Mouse (Mus musculus): ENCODE results near the gene Rgr.
A peak's percentile ranks its signal among the peaks of the same experiment; 100 is the strongest.

Gene Rgr

DNA sequence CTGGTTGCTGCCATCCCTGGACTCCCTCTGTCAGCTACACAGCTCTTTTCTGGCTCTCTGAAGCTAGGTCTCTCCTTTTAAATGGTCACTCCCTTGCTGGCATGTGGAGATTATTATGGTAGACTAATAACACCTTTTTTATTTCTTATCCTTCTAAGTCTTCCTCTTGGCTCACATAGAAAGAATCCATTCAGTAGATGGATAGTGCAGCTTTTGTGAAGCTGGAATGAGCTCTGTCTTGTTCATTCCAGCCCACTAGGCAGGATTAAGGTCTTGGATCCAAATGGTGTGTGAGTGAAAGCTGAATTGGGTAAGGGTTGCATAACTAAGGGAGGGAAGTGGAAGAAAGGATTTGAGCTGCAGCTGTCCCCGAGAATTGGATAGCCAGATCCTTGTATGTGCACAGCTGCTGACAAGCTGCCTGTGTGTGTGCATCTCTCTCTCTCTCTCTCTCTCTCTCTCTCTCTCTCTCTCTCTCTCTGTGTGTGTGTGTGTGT, at the start of gene Rgr:
Gene Rgr (minus strand): TSS at position 51 of the 497 bp plus-strand sequence.
- DNase-seq (ENCODE audit: low read depth in 2 of 2, low spot score in 2 of 2) = no peak

DNA sequence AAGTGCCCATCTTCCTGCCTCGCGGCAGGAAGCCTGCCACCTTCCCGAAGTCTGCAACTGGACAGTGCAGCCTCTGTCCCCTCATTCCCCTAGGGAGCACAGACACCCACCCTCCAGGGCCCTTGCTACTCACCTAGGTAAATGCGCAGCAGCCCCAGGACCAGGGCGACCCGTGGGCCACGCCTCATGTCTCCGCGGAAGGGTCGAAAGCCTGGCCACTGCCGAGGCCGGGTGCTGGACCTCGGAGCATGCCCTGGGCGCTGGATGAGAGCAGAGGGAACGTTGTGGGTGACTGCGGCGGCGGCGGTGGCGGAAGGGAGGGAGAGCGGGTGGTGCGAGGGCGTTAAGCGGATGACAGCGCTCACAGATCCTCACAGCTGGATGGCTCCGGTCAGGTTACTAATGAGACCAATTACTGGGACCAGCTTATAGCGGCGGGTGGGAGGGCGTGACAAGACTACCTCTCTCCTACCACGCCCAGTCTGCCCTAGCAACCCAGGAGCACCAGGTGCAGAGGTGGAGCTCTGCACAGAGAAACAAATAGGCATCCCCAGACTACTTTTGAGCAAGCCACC, 49.3 kb upstream of the Rgr start, which contains the start of gene Cdhr1:
Gene Cdhr1 (minus strand): TSS at position 392 of the 575 bp plus-strand sequence.
- DNase-seq (ENCODE audit: low read depth in 2 of 2, low spot score in 2 of 2) = no peak

DNA sequence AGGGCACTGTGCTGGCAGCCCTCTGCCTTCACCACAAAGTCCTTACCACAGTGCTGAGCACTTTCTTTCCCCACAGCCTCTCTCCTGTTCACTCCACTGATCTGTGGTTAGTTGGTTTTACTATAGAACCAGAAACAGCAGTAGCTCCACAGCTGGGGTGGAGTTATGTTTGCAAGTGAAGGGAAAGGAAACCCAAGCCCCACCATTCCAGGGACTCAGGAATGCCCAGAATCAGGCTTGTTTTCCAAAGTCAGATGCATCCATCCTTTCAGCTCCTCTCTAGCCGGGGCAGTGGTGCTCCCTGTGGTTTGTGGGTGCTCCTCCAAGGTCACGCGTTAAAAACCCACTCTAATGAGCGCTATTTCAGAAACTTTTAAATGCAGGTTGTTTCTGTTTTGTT, 46.8 kb upstream of the Rgr start:
- no peak for DNase-seq (ENCODE audit: low read depth in 2 of 2, low spot score in 2 of 2)

DNA sequence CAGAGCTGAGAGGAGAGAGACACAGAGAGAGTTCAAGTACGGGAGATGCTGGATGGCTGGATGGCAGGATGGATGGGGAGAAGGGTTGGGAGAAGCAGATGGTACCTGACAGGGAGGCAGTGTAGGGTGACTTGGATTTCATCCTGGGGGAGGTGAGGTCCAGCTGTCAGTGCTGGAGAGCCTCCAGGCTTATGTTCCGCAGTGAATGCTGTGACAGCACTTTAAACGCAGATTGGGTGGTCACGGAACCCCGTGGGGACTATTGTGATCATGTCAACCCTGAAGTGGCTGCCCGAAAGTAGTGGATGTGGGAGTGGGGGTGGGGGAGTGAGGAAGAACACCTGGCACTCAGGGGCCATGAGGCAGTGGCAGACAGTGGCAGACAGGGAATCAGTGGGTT, 45.7 kb upstream of the Rgr start:
- DNase-seq (ENCODE audit: low read depth in 2 of 2, low spot score in 2 of 2) = no peak

DNA sequence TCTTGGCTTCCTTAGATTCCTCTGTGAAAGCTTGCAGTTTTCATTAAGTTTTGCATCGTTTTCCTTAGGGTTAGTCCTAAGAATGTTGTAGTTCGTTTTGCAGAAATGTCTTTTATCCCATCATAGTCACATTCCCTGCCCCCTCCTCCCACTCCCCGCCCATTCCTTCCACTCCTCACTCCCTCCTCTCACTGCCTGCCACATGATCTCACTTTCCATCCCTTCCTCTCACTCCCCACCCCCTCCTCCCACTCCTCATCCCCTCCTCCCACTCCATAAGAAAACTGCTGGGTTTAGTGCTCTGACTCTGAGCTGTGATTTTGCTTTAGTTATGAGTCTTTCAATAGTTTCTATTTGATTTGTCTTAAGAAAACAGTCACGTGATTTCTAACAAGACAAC, 35.0 kb upstream of the Rgr start:
- no peak for DNase-seq (ENCODE audit: low read depth in 2 of 2, low spot score in 2 of 2)

DNA sequence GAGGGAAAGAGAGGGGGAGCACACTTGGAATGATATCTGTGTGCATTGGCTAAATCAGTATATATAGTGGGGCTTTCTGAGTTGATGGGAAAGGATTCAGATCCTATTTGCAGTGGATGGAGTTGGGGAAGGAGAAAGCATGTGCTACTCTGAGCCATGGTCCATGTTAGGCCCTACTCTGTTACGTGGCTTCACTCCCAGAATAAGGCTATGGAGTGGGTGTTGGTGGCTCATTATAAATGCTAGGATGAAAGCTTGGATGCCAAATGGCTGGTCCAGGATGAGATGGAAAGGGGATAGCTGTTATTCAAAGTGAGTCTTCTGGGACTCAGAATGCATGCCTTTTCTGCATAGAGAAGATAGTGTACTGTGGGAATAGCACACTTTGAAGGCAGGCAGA, 32.0 kb upstream of the Rgr start:
- no peak for DNase-seq (ENCODE audit: low read depth in 2 of 2, low spot score in 2 of 2)

DNA sequence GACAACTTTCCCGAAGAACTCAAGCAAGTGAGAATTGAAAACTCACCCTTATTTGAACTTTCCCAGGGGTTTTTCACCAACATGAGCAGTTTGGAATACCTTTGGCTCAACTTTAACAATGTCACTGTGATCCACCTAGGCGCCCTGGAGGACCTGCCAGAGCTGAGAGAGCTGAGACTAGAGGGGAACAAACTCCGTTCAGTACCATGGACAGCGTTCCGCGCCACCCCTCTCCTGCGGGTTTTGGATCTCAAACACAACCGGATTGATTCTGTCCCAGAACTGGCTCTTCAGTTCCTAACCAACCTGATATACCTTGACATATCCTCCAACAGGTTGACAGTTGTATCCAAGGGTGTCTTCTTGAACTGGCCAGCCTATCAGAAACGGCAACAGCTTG, 19.8 kb upstream of the Rgr start:
- DNase-seq (ENCODE audit: low read depth in 2 of 2, low spot score in 2 of 2) = no peak

DNA sequence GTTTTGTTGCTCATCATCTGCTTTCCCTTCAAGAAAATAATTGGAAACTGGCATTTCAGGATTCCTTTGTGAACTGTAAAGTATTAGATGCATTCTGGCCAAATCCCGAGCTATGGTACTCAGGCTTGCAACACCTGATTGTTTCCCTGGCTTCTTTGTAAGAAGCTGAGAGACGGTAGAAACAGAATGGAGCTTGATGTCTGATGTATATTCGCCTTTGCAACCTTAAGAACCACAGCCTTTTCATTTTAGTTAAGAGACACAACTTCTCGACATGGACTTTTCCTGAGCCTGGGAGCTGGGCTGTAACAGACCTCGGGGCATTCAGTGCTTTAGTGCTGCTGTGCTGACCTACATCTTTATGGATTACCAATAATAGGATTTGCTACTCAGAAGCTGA, 18.9 kb upstream of the Rgr start, which contains the start of gene Lrit2:
Gene Lrit2 (plus strand): TSS at position 301 of the 400 bp plus-strand sequence.
- DNase-seq (ENCODE audit: low read depth in 2 of 2, low spot score in 2 of 2) = no peak

DNA sequence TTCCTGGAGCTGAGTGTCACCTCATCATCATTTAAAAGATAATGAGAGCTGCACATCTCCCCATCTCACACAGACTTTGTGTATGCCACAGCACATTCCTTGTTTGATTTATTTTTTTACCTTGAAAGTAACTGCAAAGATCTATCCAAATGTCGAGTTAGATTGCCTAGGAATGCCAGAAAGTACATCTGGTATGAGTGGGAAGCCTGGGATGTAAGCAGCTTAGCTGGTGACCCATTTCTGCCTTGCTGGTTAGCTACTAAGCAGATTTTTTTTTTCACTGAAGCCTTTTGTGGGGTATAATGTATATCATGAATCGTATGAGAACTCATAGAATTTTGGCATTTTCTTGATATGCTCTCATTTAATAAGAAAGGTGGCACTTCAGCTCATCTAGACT, 17.9 kb upstream of the Rgr start:
- DNase-seq (ENCODE audit: low read depth in 2 of 2, low spot score in 2 of 2) = no peak

DNA sequence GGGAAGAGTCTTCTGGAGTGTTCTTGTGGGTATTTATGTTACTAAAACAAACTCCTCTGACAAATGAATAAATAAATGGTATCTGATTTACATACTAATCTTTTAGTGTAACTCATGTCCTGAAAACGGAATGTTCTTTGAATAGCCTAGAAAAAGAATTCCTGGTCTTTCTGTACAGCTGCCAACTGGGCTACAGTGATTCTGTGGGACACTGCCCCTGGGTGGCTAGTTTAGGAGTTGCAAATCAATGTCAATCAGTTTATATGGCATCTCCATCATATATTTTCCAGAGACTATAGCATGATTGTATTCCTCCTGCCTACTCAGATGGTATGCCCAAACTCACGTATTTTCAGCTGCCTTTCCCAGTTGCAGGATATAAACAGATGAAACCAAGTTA, 16.1 kb upstream of the Rgr start:
- no peak for DNase-seq (ENCODE audit: low read depth in 2 of 2, low spot score in 2 of 2)

DNA sequence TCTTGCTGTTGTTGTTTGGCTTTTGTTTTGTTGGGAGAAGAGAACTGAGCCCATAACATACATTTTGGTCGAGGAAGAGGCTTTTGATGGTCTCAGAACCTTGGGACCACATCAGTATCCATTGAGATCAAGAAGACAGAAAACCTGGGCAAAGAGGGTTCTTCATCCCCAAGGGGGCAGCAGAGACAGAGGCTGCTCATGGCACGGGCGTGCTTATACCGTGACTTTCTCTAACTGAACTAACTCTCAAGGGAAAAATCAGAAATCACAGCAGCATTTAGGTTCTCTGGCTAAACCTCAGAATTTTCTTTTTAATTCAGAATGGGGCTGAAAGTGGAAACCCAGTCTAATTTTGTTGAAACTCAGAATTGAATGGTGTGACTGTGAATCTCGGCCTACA, 14.3 kb downstream of the Rgr start:
- DNase-seq (ENCODE audit: low read depth in 2 of 2, low spot score in 2 of 2) = no peak

DNA sequence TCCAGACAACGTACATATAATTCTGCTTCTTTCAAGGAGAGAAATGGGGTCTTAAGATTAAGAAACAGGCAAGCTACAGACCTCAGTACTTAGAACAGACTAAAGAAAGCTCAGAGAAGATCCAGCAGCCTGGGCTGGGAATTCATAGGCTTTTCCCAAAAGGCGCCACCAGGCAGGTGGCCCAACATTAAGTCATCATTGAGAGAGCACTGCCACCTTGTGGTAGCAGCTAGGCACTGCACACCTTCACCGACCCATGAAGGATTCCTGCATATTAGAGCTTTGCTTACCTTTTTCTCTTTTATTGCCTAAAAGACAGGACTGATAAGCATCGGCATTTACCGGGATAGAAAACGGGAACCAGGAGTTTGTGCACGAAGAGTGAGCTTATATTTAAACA, 15.5 kb downstream of the Rgr start:
- DNase-seq (ENCODE audit: low read depth in 2 of 2, low spot score in 2 of 2) = peak; percentile 22 to 37

DNA sequence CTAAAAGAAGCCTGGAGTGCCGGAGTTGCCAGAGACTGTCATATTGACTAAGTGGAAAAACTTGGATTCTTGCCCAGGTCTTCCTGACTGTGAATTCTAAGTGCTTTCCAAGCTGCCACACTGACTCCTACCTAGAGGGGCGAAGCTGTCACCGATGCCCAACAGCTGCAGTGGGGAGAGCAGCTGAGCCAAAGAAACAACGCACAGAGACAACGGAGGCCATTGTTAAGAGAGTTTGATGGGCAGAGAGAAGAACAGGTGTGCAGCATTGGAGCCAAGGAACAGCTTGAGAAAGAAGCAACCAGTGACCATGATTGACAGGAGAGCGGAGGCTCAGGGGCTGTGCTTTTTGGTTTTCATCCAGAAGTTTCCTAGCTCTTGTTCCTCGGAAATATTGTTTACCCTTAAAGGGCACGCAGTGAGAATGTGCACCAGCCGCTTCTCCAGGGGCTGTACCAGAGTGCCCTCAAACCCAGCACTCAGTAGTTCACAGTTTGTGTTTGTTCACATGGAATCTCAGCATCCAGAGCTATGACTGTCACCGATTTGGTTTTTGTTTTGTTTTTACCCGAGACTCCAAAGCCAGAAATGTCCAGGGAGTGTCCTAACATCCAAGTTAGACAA, 16.2 kb downstream of the Rgr start:
- DNase-seq (ENCODE audit: low read depth in 2 of 2, low spot score in 2 of 2) = no peak

DNA sequence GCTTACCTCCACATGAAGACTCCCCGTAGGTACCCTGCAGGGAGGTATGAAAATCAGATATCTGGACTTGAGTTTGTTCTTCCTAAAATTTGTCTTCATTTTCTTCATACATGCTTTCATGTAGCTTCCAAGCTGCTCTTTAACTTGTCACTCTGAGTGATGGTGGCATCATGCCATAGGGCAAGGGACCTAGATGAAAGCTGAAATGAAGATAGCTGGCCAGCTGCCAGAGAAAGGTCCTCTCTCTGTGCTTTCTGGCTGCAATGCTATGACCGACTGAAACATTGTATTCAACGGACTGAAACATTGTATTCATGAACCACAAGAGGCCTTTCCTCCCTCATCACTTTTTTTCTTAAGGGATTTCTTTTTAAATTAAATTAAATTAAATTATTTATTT, 20.2 kb downstream of the Rgr start:
- DNase-seq (ENCODE audit: low read depth in 2 of 2, low spot score in 2 of 2) = no peak

DNA sequence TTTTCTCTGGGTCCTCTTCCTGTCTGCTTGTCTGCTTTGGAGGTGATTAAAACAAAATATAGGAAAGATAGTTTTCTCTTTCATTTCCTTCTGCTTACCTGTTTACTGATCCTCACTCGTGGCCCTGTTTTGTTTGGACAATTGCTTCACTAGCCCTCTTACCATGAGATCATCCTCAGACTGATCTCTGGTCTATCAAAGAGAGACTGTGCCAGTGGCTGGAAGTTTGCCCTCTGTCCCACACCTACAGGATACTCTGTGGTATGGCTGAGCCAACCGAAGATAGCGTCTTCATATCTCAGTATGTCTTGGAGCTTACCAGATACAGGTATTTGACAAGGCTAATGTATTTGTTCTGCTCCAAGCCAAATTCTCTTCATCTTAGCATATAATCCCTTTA, 20.8 kb downstream of the Rgr start:
- no peak for DNase-seq (ENCODE audit: low read depth in 2 of 2, low spot score in 2 of 2)

DNA sequence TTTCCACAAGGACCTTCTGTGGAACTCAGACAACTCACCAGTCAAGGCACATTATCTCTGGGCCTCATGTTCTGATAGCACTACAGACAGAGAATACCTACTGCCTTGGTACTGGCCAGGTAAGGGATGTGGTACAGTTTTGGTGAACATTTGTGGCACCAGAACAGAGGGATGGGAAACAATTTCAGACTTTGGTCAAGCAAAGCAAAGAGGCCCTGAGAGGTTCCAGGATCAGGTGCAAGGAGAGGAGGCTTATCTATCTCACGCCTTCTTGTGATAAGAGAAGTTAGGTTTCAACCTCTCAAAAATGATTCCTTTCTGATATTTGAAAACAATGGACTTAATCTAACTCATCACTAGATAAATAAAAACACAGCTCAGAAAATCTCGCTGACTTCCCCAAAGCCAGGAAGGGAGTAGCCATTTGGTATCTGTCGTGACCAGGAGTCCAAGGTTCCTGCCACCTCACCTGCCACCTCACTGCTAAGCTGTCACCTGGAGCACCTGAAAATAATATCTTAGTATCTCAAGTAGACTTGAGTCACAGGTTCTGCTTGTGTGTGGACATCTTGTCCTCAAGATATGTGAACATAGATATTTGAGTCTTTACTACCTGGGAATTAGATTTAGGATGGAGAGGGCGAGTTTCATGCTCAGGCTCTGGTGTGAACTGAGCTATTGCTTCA, 21.4 kb downstream of the Rgr start:
- no peak for DNase-seq (ENCODE audit: low read depth in 2 of 2, low spot score in 2 of 2)

DNA sequence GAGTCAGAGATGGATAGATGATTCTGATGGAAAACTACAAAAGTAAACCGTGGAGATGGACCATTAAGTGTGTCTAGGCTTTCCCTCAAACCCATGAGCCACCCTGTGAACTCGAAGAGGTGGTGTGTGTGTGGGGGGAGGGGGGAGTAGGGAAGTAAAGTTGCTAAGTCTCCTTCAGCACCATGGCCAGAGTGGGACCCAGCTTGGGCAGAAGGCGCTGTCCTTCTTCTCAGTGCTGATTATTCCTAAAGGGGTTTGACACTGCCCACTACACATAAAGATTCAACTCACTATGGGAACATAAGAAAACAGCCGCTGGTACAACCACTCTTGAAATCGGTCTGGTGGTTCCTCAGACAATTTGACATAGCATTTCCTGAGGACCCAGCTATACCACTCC, 32.9 kb downstream of the Rgr start:
- no peak for DNase-seq (ENCODE audit: low read depth in 2 of 2, low spot score in 2 of 2)

DNA sequence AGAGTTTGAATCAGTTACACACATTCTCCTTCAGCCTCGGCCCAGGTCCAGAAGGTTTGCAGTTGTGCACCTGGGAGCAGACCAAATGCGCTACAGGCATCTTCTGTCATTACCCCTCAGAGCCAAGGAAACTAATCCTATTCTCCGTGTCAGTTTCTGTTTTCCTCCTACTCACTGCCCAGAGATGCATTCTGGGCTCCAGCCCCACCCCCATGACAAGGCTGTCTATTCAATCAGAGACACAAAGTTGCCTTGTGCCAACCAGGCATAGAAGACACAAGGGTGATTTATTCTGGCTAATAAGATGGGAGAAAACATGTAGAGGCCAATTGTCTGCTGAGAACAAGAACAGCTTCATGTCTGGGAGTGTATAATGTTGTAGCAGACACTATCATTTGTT, 35.1 kb downstream of the Rgr start:
- DNase-seq (ENCODE audit: low read depth in 2 of 2, low spot score in 2 of 2) = no peak

DNA sequence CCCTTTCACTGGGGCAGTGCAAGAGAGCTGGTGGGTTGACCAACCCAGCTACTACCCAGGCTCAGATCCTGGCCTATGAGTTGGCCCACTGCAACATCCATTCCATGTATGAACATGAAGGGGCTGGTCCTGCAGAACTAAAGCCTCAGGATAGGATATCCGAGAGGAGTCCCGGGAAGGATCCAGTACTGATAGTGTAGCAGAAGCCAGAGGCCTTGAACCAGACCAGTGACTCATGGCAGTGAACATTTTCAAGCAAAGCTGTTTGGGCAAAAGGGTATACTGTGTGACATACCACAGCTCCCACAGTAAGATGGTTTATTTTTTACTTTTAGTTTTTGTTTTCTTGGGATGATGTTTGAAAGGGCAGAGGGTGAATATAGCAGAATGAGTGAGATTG, 39.1 kb downstream of the Rgr start:
- no peak for DNase-seq (ENCODE audit: low read depth in 2 of 2, low spot score in 2 of 2)

DNA sequence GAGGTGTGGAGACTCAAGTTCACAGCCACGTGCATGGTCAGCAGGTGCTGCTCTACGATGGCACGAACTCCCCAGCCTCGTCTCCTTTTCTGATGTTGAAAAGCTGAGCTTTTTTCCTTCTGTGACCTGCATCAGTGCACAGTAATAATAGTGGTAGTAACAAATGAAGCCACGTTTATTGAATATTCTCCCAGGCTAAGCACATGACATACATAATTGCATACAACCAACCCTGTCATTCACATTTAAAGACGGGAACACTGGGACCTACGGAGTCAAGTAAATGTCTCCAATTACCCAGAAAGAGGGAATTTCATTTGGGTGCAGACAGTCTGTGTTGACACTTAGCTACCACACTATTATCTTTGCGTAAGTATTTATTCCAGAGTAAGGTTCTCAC, 42.3 kb downstream of the Rgr start:
- no peak for DNase-seq (ENCODE audit: low read depth in 2 of 2, low spot score in 2 of 2)

DNA sequence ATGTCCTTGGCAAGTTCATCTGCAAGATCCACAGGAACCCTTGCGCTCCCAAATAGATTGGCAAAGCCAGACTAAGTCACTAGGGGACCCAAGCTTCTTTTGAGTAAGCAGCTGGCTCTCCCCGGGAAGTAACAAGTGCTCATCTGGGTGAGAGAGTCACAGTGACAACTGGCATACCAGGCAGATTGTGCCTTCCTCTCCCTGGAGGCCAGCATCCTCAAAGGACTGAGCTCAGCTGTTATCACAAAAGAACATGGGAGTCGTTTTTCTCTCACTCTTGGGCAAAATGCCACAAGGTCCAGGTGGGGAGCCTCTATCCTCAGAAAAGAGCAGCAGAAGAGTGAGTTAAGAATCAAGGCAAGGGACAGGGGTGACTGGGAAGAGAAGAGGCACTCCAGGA, 42.9 kb downstream of the Rgr start:
- DNase-seq (ENCODE audit: low read depth in 2 of 2, low spot score in 2 of 2) = no peak

DNA sequence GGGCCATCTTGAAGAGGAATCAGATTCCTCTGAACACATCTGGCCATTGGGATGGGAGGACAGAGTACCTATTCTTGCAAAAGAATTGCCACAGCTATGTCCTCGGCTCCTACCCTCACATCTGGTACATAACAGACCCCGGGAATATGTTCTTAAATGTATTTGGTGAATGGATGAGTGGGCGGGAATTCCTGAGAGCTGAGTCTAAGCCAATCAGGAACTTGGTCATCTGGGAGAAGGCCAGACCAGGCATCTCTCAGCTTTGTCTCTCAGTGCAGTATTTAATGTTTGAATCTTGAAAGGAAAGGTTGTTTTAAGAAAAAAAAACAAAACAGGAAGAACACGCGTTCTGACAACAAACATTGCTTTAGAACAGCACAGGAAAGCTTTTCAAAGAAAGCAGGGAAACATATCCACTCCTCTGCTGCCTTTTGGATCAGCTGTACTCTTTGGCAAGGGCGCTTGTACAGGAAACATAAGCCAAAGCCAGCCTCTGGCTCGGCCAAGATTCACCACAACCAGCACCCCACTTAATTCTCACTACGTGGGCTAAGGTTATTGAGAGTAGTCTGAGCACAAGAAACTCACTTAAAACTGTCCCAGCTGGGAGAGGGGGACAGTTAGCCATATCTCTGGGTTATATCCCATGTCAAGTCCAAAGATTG, 45.2 kb downstream of the Rgr start:
- no peak for DNase-seq (ENCODE audit: low read depth in 2 of 2, low spot score in 2 of 2)

Data from CD8-positive naive resting alpha-beta T cell, adult 2 months (primary cell).